Mouse (Mus musculus) MEL (cell line): ENCODE measurements around the gene Rgs8. TPM values are rescaled to one million over a fixed set of nuclear protein-coding genes. Genes with fewer than 3 reads are reported as not detected.

Source experiments
- DNase-seq: peaks from one replicate; pipeline ENCODE4 v3.0.0; 2011; ENCODE audit warnings: low read depth, low spot score
- H3K27ac ChIP-seq: 2 replicates; pipeline ENCODE4 v1.5.1; 2012; ENCODE audit warnings: low read depth, mild to moderate bottlenecking, control low read depth, low read length, moderate library complexity; ENCODE audit not compliant: control insufficient read depth
- H3K27me3 ChIP-seq, 2 experiments: fragments of 150-350 bp in 1 of 2; sonication (generic) in 1 of 2; 2 replicates each; pipeline ENCODE4 v1.6.1; 2012; ENCODE audit warnings: low read length in 2 of 2, mild to moderate bottlenecking in 2 of 2, improper control_type of control experiment in 1 of 2, moderate library complexity in 1 of 2; ENCODE audit not compliant: insufficient read depth in 2 of 2, control insufficient read depth in 1 of 2
- H3K36me3 ChIP-seq, 2 experiments: 2 replicates each; pipeline ENCODE4 v1.6.1; 2012 to 2014; ENCODE audit warnings: low read length in 2 of 2, improper control_type of control experiment in 1 of 2, inconsistent platforms in 1 of 2, mild to moderate bottlenecking in 1 of 2; ENCODE audit not compliant: insufficient read depth in 2 of 2, control insufficient read depth in 1 of 2
- H3K4me1 ChIP-seq, 2 experiments: fragments of 150-350 bp in 1 of 2; sonication (generic) in 1 of 2; 2 replicates each; pipeline ENCODE4 v1.6.1; 2012; ENCODE audit warnings: low read length in 2 of 2, improper control_type of control experiment in 1 of 2, mild to moderate bottlenecking in 1 of 2; ENCODE audit not compliant: insufficient read depth in 2 of 2, control insufficient read depth in 1 of 2
- H3K4me3 ChIP-seq, 2 experiments: fragments of 150-350 bp in 1 of 2; sonication (generic) in 1 of 2; 2 replicates each; pipeline ENCODE4 v1.5.1; 2012; ENCODE audit warnings: low read depth in 2 of 2, low read length in 2 of 2, mild to moderate bottlenecking in 2 of 2, moderate library complexity in 2 of 2, control low read depth in 1 of 2, improper control_type of control experiment in 1 of 2; ENCODE audit not compliant: control insufficient read depth in 1 of 2, insufficient read depth in 1 of 2
- H3K79me2 ChIP-seq: 2 replicates; pipeline ENCODE4 v1.6.1; 2012; ENCODE audit warnings: mild to moderate bottlenecking, low read length, moderate library complexity; ENCODE audit not compliant: control insufficient read depth, poor library complexity, insufficient read depth
- H3K9ac ChIP-seq: 2 replicates; pipeline ENCODE4 v1.6.1; 2012; ENCODE audit warnings: low read depth, mild to moderate bottlenecking, control low read depth, low read length, moderate library complexity; ENCODE audit not compliant: control insufficient read depth, poor library complexity, severe bottlenecking
- H3K9me3 ChIP-seq: fragments of 150-350 bp; sonication (generic); replicated peaks from 2 replicates; pipeline ENCODE4 v1.6.1; 2012; ENCODE audit warnings: mild to moderate bottlenecking, low read length, improper control_type of control experiment, moderate library complexity; ENCODE audit not compliant: insufficient read depth
- CHD1 ChIP-seq: IDR thresholded peaks from 2 replicates; pipeline ENCODE4 v1.6.1; 2012; ENCODE audit warnings: low read depth, mild to moderate bottlenecking, inconsistent platforms, low read length, improper control_type of control experiment
- CHD2 ChIP-seq: IDR thresholded peaks from 2 replicates; pipeline ENCODE4 v1.6.1; 2011; ENCODE audit warnings: low read length, improper control_type of control experiment
- CTCF ChIP-seq, 3 experiments: IDR thresholded peaks in 2 of 3; conservative IDR thresholded peaks in 1 of 3; 2 replicates each; pipeline ENCODE4 v1.5.1; 2011 to 2012; ENCODE audit warnings: low read length in 3 of 3, low read depth in 2 of 3, mild to moderate bottlenecking in 2 of 3, improper control_type of control experiment in 1 of 3, inconsistent platforms in 1 of 3, mixed read lengths in 1 of 3, moderate library complexity in 1 of 3; ENCODE audit not compliant: control insufficient read depth in 1 of 3, insufficient read depth in 1 of 3, poor library complexity in 1 of 3, severe bottlenecking in 1 of 3
- E2F4 ChIP-seq: IDR thresholded peaks from 2 replicates; pipeline ENCODE4 v1.6.1; 2011; ENCODE audit warnings: low read depth, low read length, improper control_type of control experiment, borderline replicate concordance
- ELF1 ChIP-seq: IDR thresholded peaks from 2 replicates; pipeline ENCODE4 v1.6.1; 2014; ENCODE audit warnings: low read depth, mild to moderate bottlenecking, inconsistent platforms, low read length, improper control_type of control experiment, moderate library complexity
- ETS1 ChIP-seq: IDR thresholded peaks from 2 replicates; pipeline ENCODE4 v1.6.1; 2012; ENCODE audit warnings: low read depth, mild to moderate bottlenecking, inconsistent platforms, low read length, improper control_type of control experiment, moderate library complexity
- GABPA ChIP-seq: IDR thresholded peaks from 2 replicates; pipeline ENCODE4 v1.6.1; 2012; ENCODE audit warnings: low read depth, mild to moderate bottlenecking, inconsistent platforms, low read length, improper control_type of control experiment, moderate library complexity
- GATA1 ChIP-seq: IDR thresholded peaks from 2 replicates; pipeline ENCODE4 v1.6.1; 2011; ENCODE audit warnings: low read depth, low read length, improper control_type of control experiment
- HCFC1 ChIP-seq: IDR thresholded peaks from 2 replicates; pipeline ENCODE4 v1.6.1; 2012; ENCODE audit warnings: low read depth, mild to moderate bottlenecking, inconsistent platforms, low read length, improper control_type of control experiment, moderate library complexity
- KAT2A ChIP-seq: conservative IDR thresholded peaks from 2 replicates; pipeline ENCODE4 v1.6.1; 2012; ENCODE audit warnings: low read depth, low read length, improper control_type of control experiment, inconsistent platforms
- MEF2A ChIP-seq: IDR thresholded peaks from 2 replicates; pipeline ENCODE4 v1.6.1; 2014; ENCODE audit warnings: low read depth, mild to moderate bottlenecking, inconsistent platforms, low read length, improper control_type of control experiment; ENCODE audit not compliant: poor library complexity, insufficient replicate concordance, severe bottlenecking; ENCODE audit errors: extremely low read depth
- NELFE ChIP-seq: IDR thresholded peaks from 2 replicates; pipeline ENCODE4 v1.6.1; 2011; ENCODE audit warnings: low read depth, low read length, improper control_type of control experiment
- POLR2A ChIP-seq, 2 experiments: IDR thresholded peaks; 2 replicates each; pipeline ENCODE4 v1.6.1; 2011 to 2012; ENCODE audit warnings: low read length in 2 of 2, mild to moderate bottlenecking in 2 of 2, control low read depth in 1 of 2, improper control_type of control experiment in 1 of 2, low read depth in 1 of 2, moderate library complexity in 1 of 2; ENCODE audit not compliant: control insufficient read depth in 1 of 2, insufficient read depth in 1 of 2, poor library complexity in 1 of 2
- POLR2AphosphoS2 ChIP-seq: IDR thresholded peaks from 2 replicates; pipeline ENCODE4 v1.6.1; 2011; ENCODE audit warnings: low read length, improper control_type of control experiment
- RAD21 ChIP-seq: IDR thresholded peaks from 2 replicates; pipeline ENCODE4 v1.6.1; 2011; ENCODE audit warnings: mild to moderate bottlenecking, low read depth, low read length, improper control_type of control experiment
- RCOR1 ChIP-seq: IDR thresholded peaks from 2 replicates; pipeline ENCODE4 v1.6.1; 2012; ENCODE audit warnings: low read depth, mild to moderate bottlenecking, inconsistent platforms, low read length, improper control_type of control experiment
- SIN3A ChIP-seq: IDR thresholded peaks from 2 replicates; pipeline ENCODE4 v1.6.1; 2012; ENCODE audit warnings: low read length, improper control_type of control experiment, inconsistent platforms
- TAL1 ChIP-seq: IDR thresholded peaks from 2 replicates; pipeline ENCODE4 v1.6.1; 2012; ENCODE audit warnings: mild to moderate bottlenecking, inconsistent platforms, low read length, moderate library complexity, mixed read lengths
- TCF12 ChIP-seq: IDR thresholded peaks from 2 replicates; pipeline ENCODE4 v1.6.1; 2014; ENCODE audit warnings: low read depth, mild to moderate bottlenecking, inconsistent platforms, low read length, improper control_type of control experiment, moderate library complexity
- UBTF ChIP-seq: IDR thresholded peaks from 2 replicates; pipeline ENCODE4 v1.6.1; 2012; ENCODE audit warnings: low read depth, mild to moderate bottlenecking, inconsistent platforms, low read length, improper control_type of control experiment, moderate library complexity, borderline replicate concordance; ENCODE audit not compliant: insufficient read depth
- USF1 ChIP-seq: IDR thresholded peaks from 2 replicates; pipeline ENCODE4 v1.6.1; 2014; ENCODE audit warnings: low read depth, mild to moderate bottlenecking, inconsistent platforms, low read length, improper control_type of control experiment, moderate library complexity
- ZKSCAN1 ChIP-seq: IDR thresholded peaks from 2 replicates; pipeline ENCODE4 v1.6.1; 2012; ENCODE audit warnings: low read depth, mild to moderate bottlenecking, inconsistent platforms, low read length, improper control_type of control experiment, moderate library complexity
- ZMIZ1 ChIP-seq: IDR thresholded peaks from 2 replicates; pipeline ENCODE4 v1.6.1; 2012; ENCODE audit warnings: low read depth, mild to moderate bottlenecking, inconsistent platforms, low read length, improper control_type of control experiment, moderate library complexity
- polyA plus RNA-seq, 2 experiments: library from polyadenylated mRNA; stranded (reverse) in 1 of 2; unstranded in 1 of 2; fragments of >175 nt in 1 of 2; fragments of >200 nt in 1 of 2; gene quantifications; 2 replicates each; pipeline versions ENCODE4 v1.2.1 to v1.2.4; 2012; ENCODE audit warnings: low replicate concordance in 2 of 2, low read depth in 1 of 2; ENCODE audit not compliant: insufficient read length in 2 of 2, insufficient read depth in 1 of 2, missing spikeins in 1 of 2
- total RNA-seq: library from RNA; depleted of rRNA; stranded (reverse); fragments of 300-350 nt; gene quantifications from 2 replicates; pipeline ENCODE4 v1.2.3, GENCODE M21; 2012

Rgs8 gene
- total and polyA plus RNA-seq, 3 experiments, result not detected

GRCm38 (mm10) chr1:153702166-153702852 lies 49.5 kb downstream of the Rgs8 start:
- Histone ChIP-seq H3K4me3 (no peak overlapping the region), H3K79me2 (no peaks in the 10 kb centered on the region), H3K27ac (no peak overlapping the region), H3K9me3 (no peaks in the 10 kb centered on the region), H3K36me3 (no peaks in the 10 kb centered on the region), H3K4me1 (no peaks in the 10 kb centered on the region), H3K27me3 (no peaks in the 10 kb centered on the region), H3K9ac (no peak overlapping the region)
- TF ChIP-seq RCOR1, result no peak
- no peak for TF ChIP-seq CHD2
- no peak for TF ChIP-seq GABPA
- TF ChIP-seq GATA1, result no peak
- no peak for TF ChIP-seq ZMIZ1
- TF ChIP-seq USF1, result no peak
- TF ChIP-seq POLR2AphosphoS2, result no peak
- TF ChIP-seq RAD21, result no peak
- no peak for TF ChIP-seq SIN3A
- TF ChIP-seq ZKSCAN1, result no peak
- TF ChIP-seq TAL1, result no peak
- TF ChIP-seq CTCF (IDR thresholded peaks at IDR 0.05 in 2 of 3, conservative IDR thresholded peaks at IDR 0.05 in 1 of 3; ENCODE audit: control insufficient read depth in 1 of 3, insufficient read depth in 1 of 3, low read depth in 2 of 3, low read length in 3 of 3, poor library complexity in 1 of 3, severe bottlenecking in 1 of 3), result no peak
- no peak for TF ChIP-seq E2F4
- TF ChIP-seq TCF12, result no peak
- no peak for TF ChIP-seq NELFE
- TF ChIP-seq KAT2A, result no peak
- TF ChIP-seq POLR2A (IDR thresholded peaks at IDR 0.05; ENCODE audit: control insufficient read depth in 1 of 2, insufficient read depth in 1 of 2, low read depth in 1 of 2, low read length in 2 of 2, poor library complexity in 1 of 2), result no peak
- DNase-seq, result no peak

- H3K9me3 ChIP-seq, result no peaks in the 10 kb centered on the region
- no peaks in the 10 kb centered on the region for H3K4me1 ChIP-seq
- H3K4me3 ChIP-seq, result no peak overlapping the region
- no peaks in the 10 kb centered on the region for H3K79me2 ChIP-seq
- TF ChIP-seq GABPA, result no peak
- TF ChIP-seq RCOR1, result no peak
- no peak for TF ChIP-seq UBTF
- TF ChIP-seq ELF1, result no peak
- TF ChIP-seq HCFC1, result no peak
- no peak for TF ChIP-seq SIN3A
- TF ChIP-seq TCF12, result no peak
- no peak for TF ChIP-seq ETS1
- TF ChIP-seq CHD1, result no peak
- no peak for TF ChIP-seq MEF2A
- no peaks in the 10 kb centered on the region for H3K36me3 ChIP-seq
- no peaks in the 10 kb centered on the region for H3K27me3 ChIP-seq
- no peak overlapping the region for H3K27ac ChIP-seq
- H3K9ac ChIP-seq, result no peak overlapping the region
- no peak for DNase-seq
Observed at GRCm38 (mm10) chr1:153702853-153703410, 50.1 kb downstream of the Rgs8 start.
